Mouse (Mus musculus): ENCODE results near the gene Cfap97d1. TPM values are rescaled to one million over a fixed set of nuclear protein-coding genes. Genes with fewer than 3 reads are reported as not detected.

Cfap97d1 gene
- total RNA-seq, 2 experiments from 2014 or later = not detected

DNA sequence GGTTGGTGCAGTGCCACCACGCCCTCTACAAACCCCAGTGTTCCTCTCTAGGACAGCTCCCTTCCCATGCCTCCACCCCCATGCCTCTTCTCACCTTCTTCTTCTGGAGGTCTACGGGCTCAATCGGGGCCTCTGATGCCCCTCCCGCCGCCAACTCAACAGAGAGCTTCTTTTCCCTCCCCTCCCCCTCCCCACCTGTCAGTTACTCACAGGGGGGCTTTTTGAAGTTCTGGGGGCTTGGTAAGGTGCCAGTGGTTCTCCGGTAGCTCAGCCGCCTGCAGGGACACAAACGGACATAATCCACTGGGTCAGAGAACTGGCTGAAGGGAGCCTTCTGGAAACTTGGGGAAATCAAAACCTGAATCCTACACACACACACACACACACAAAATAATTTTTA lies 27.4 kb downstream of the Cfap97d1 start:
- DNase-seq = no peak

DNA sequence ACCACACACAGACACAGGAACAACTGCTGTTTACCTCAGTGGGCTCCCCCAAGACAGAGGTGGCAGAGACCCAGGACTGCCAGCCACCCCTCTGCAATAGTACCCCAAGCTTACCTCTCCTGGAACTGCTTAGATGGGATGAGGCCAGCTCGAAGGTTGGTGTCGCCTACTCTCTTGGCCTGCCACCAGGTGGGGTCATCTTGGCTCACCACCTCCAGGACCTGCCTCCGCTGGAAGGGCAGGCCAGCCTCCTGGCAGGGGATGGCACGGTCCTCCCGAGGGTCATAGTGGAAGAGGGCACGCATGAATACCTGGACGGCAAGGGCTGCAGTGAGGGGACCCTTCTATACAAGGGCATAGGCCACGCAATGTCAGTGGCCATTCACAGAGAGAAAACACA lies 29.1 kb downstream of the Cfap97d1 start:
- no peak for DNase-seq

DNA sequence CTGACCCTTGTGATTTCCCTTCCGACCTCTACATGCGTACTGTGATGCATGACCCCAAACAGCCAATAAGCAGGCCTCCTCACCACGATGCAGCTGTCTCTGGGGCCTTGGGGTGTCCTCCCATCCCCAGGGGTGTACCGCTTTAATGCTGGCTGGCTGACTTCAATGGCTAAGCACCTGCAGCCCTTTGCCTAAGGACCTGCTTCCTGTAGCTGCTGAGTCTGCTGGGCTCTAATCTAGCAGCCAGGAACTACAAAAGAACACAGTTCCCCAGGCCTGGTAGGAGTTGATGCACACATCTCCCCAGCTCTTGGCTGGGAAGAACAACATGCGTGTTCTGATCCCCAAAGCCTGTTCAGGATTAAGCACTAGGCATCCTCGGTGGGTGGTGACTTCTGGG lies 31.4 kb downstream of the Cfap97d1 start:
- no peak for DNase-seq

DNA sequence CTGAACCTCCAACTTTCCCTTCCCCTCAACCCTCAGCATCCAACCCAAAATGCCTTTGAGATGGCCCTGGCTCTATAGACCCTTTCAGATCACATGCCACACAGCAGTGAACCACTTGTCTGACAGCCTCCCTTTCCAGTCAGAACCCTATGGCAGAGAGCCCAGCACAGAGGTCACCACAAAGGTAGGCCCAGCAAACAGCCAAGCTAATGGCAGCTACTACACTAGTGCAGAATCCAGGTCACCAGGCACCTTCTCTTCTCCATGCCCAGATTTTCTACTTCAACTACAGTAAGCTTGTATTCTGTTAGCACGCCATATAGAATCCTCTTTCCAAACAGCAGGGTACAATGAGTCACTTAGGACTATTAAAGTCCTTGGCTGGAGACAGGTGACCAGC lies 32.1 kb downstream of the Cfap97d1 start:
- DNase-seq = no peak

DNA sequence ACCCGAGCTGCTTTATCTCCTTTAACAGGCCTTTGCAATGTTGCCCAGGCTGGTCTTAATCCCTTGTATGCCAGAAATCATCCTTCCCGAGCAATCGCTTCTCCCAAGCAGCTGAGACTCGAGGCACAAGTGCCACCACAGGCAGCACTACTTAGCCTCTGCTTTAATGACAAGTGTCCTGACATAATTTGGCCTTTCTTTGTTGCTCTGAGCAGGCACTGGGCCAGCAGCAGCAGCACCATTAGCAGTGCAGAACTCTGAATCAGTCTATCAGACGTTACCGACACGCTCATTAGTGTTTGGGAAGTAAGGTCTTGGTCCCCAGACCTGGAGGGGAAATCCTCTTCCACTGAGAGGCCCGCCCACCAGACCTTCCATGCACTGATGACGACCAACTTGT lies 35.7 kb downstream of the Cfap97d1 start:
- DNase-seq = no peak

DNA sequence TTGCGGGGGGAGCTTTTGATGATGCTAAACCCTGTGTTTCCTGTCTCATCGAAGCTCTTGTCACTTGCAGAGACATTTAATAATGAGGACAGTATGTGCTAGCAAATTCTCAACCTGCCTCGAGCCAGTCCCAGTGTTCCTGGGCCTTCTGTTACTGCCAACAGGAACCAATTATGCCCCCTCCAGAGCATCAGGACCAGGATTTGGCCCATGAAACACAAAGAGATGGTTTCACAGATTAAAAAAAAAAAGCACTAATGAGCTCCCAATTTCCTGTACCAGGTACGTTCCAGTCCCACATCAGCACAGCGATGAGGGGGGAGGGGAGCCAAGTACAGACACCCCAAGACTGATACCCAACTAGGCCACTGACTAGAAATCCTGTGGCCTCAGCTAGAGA lies 37.1 kb downstream of the Cfap97d1 start:
- DNase-seq = no peak

DNA sequence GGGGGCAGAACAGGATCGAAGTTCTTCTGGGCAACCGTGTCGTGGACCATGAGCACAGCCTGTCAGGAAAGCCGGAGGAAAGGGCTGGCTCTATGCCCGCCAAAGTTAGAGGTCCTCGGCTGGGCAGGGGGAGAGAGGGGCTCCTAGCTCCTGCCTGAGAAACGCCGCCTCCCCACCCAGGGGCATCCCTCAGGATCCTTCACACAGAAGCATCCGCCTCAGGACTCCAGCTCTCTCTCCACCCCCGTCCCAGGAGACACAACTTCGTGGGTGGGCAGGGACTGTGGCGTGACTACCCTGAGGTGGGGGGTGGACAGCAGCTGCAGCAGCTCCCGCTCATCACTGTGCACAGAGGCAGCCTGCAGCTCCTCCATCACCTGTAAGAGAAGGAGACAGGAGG lies 39.3 kb downstream of the Cfap97d1 start:
- no peak for DNase-seq

DNA sequence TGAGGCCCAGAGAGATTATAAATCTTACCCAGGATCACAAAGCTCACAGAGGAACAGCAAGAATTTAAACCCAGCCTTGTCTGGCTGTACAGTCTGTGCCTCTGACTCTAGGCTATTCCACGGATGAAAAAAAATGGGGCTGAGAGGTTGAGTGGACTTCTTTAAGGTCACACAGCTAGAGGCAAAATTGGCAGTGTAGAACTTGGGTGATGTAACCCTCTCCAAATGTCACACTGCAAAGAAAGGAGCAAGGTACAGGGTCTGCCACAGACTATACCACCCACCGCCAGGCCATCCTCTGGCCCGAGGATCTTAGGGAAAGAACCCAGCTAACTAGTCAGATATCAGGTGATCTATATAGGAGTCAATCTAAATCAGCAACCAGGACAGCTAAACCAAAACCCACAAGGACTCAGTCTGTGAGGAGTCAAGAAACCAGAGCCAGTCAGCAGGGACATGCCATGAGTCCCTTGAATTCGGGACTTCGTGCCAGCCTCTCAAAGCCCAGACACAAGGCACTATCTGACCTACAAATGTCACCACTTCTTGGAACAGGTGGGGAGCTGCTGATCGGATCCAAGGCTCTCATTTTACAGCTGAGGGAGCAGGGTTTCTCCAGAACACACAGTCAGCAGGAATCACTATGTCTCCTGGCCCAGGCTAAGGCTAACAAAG lies 40.1 kb downstream of the Cfap97d1 start:
- no peak for DNase-seq

DNA sequence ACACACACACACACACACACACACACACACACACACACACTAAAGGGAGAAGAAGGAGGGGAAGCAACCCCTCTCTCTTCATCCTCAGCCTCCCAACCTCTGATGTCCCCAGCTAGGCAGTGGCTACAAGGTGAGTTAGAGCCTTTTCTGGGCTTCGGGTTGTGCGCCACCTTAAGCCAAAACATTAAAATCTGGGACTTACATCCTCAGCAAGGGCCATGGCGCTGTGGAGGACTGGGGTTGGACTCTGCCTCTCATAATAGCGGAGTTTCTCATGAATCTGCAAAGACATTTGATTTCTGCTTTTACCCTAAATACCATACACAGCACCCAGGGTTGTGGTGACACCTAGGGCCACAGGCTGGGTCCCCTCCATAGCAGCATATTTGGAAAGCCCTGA lies 40.8 kb downstream of the Cfap97d1 start:
- DNase-seq = no peak

DNA sequence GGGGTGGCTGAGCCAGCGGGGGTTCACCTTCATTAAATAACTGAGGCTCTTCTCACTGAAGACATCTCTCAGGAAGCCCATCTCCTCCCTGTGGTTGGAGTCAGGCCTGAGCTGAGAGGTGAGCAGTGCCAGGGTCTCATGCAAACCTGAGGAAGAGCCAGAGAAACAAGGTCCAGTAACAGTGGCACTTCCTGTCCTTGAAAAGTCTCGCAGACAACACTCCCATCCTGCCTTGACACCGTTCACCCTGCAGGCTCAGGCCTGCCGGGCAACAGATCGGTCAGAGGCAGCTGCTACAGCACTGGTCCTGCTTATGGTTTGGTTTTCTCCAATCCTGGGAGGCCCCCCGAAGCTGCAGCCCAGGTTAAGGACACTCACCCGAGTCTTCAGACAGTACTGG lies 41.3 kb downstream of the Cfap97d1 start:
- no peak for DNase-seq

DNA sequence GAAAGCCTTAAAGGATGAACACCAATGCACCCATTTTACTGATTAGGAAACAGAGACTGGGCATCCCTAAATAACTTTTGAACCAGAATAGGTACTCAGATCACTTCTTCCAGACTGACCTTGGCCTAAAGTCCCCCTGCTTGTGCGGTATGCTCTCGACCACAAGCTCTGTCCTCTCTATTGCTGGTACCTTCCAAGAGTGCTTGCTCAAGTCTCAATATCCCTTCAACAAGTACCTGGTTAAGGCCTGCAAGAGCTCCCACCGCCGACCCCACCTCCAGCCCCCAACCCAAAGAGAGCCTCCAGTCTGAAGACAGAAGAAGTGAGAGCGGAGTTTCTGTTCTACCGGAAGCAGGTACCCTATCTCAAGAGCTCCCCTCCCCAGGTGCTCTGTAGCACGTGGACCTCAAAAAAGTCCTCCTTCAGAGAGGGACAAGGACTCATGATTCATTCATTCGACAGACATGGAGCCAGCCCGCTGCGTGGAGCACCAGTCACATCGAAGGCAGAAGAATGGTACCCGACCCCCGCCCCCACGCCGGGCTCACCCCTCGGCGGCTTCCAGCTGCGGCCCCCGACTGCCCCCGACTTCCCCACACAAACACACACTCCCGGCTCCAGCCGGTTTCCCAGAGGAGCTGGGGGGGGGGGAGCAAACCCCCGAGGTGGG lies 42.0 kb downstream of the Cfap97d1 start:
- DNase-seq = no peak

DNA sequence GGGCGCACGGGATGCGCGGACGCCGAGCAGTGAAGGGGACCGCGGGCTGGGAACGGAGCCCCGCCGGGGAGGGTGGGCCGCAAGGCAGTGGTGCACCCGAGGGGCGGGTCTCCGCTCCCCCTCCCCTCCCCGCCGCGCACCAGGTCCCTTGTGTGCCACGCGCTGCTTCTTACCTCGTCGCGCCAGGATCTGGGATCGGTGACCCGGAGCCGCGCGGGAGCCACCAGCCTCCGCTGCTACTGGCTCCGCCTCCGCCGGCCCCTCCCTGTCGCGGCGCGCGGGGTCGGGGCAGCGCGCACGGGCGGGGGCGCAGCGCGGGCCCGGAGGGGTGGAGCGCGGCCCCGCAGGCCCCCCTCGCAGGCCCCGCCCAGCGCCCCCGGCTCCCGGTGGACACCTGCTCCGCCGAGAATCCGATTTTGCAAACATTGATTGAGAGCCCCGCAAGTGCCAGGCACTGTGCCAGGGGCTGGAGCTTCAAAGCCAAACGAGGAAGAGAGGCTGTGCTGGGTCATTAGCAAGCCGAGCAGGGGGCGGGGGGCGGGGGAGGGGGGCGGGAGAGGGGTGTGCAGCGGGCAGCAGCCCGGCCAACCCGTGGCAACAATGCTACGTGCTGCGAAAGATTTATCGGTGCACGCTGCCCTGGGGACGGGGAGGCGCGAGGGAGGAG lies 42.7 kb downstream of the Cfap97d1 start:
- peak; percentile 77 for DNase-seq

DNA sequence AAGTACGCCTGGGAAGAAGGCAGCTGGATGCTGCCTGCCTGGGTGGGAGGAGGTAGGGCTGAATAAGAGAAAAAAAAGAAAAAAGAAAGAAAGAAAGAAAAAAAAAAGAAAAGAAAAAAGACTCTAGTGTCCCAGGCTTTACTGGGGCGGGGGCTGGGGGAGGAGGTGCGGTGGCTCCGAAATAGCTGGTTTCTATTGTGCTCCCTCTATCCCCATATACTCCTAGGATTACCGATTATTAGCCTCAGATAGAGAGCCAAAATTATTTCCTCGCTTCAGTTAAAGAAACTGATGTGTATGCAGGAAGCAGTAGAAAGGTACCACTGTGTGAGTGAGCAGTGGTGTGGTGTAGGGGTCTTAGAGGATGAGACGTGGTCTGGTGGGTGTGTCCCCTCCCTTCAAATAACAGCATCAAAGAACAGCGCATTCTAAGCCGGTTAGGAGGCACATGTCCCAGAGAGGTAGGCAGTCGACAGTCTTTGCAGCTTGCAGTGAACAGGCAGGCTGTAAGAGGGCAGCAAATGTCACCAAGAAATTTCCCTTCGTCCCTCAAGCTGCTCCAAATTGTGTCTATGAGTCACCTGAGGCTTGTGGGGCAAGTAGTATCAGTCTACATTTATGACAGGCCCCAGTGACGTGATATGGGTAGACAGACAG lies 43.4 kb downstream of the Cfap97d1 start:
- DNase-seq = no peak

DNA sequence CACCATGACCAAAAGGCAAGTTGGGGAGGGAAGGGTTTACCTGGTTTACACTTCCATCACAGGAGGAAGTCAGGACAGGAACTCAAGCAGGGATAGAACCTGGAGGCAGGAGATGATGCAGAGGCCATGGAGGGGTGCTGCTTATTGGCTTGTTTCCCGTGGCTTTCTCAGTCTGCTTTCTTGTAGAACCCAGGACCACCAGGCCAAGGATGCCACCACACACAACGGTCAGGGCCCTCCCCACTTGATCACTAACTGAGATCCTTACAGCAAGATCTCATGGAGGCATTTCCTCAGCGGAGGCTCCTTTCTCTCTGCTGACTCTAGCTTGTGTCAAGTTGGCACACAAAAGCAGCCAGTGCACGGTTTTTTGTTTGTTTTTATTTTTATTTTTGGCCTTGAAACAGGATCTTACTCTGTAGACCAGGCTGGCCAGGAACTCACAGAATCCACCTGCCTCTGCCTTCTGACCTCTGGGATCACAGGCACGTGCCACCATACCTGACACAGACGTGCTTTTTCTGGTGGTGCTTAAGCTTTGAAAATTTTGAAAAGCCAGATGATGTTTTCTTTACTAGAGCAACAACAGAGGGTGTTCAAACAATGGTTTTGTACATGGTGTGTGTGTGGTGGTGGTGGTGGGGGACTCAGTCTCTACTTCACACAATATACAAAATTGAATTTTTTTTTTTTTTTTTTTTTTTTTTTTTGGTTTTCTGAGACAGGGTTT lies 44.2 kb downstream of the Cfap97d1 start, which contains the start of gene Mpp3:
TSS of gene Mpp3 (minus strand) at position 375 of the 730 bp plus-strand sequence.
- DNase-seq = no peak

DNA sequence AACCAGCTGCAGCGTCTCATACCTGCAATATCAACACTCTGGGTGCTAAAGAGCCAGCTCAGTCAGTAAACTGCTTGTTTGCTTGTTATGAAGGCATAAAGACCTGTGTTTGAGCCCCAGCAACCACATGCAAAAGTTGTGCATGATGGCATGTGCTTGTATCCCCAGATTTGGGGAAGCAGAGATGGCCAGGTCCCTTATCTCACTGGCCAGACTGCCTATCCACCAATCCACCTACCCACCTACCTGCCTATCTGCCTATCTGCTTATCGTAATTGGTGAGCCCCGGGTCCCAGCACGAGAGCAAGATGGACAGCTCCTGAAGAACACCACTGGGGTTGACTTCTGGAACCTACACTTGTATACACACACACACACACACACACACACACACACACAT lies 45.2 kb downstream of the Cfap97d1 start:
- no peak for DNase-seq

DNA sequence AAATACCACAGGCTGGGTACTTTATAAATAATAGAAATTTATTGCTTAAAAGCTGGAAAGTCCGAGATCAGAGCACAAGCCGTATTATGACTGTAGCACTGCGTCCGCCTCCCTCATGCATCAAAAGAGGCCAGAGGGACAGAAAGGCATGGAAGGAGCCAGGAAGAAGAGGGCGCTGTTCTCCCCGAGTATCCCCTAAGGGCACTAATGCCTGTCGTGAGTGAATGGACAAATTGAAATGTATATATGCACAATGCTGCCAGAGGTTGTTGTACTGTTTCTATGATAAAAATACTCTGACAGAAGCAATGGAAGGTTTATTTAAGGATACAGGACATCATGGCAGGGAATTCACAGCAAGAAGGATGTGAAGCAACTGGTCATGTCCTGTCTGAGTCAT lies 45.9 kb downstream of the Cfap97d1 start:
- no peak for DNase-seq

DNA sequence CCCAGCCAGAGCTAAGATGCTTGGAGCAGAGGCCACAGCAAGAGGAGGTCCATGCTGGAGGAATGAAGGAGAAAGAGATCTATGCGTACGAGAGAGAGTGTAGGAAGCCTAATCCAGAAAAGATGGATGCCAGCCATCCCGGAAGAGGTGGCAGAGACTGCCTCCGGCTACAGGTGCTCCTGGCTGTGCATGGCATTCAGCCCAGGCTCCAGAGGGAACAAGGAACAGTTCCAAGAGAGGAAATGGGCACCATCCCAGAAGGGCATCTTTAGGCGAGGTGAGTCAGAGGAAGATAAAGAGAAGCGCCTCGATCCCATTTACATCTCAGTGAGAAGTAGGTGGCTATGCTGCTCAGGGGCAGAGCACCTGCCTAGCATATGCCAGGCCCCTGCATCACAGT lies 47.1 kb downstream of the Cfap97d1 start:
- no peak for DNase-seq

DNA sequence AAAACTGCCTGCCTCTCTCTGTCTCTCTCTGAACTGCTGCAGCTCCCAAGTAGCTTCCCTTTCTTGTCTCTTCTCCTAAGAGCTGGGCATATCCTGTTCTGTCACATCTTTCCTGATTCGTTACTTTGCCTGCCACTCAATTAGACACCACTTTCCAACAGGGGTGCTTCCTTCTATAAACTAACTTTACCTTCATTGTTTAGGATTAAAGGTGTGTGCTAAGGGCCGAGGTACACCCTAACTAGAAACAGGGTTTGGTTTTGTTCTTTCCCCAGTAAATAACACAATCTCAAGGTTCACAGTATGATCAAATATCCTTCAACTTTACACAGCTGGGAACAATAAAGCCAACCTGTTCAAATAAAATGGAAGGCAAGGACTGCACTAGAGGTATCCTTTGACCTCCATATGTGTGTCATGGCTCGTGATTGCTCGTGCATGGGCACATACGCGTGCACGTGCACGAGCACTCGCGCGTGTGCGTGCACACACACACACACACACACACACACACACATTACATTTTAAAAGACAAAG lies 49.0 kb downstream of the Cfap97d1 start:
- DNase-seq = no peak

DNA sequence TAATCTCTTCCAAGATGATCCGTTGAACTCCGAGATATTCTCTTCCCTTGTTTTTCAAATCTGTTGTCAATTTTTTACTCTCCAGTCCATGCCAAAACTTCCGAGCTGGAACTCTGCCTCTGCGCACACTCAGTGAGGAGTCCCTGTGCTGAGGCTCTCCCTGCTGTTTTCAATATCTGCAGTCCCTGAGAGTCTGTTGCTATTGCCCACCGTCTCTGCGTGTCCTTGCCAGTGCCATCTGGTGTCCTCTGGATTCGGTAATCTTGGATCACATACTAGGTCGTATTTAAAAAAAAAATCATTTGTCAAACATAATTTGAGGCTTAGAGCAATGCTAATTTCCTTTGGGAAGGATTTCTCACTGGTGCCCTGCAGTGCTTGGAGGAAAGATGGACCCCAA lies 50.8 kb downstream of the Cfap97d1 start:
- no peak for DNase-seq

DNA sequence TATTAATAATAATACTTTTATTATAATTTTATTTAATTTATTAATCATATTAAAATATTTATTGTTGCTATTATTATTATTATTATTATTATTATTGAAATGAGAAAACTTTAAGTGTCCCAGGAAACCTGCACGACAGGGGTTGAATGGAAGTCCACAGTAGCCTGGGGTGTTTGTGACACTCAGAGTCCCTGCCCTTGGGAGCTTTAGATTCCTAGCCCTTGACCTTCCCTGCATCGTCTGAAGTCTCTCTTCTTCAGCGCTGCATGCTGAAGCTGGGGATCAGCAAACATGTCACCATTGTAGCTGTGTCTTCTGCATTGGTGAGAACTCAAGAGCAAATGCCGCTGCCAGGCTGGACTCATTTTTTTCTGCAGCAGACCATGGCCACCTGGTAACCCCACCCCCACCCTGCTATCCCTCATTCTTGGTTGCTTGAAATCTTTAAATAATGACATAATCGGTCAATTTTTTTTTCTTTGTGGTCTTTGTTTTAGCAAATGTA lies 51.4 kb downstream of the Cfap97d1 start:
- no peak for DNase-seq

DNA sequence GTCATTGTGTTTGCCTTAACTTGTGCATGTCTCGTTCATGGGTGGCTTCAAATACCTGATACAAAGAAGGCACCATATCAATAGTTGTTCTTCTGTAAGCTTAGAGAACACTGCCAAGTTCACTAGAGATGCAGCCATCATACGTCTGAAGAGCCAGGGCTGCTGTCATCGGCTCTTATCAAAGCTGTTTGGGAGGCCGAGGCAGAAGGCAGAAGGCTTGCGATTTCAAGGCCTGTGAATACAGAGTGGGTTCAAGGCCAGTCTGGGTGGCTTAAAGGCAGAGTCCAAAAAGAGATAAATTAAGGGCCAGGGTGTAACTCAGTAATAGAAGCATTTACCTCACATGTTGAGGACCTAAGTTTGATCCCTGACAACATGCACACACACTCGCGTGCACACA lies 52.3 kb downstream of the Cfap97d1 start:
- DNase-seq = no peak

DNA sequence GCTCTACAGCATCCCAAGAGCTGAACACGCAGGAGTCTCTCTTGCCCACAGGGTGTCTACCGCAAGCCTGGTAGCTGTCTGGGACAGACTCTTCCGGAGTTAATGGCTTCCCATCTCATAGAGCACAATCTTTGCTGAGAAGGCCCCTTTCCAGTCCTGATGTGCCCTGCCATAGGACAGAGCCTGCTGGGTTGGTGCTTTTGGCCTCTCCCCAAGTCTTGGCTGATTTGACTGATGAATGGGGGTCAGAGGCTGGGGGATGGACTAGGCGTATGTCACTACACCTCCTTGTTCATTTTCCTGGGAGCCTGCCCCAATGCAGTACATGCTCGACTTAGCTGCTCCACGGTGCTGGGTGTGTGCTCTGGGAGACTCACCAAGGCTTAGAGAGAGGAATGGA lies 53.7 kb downstream of the Cfap97d1 start:
- no peak for DNase-seq
